Mouse (Mus musculus) spleen, adult 12 weeks (tissue): ENCODE measurements at regions not wholly inside any gene's neighbourhood (a gene's known extent, or its start where the extent isn't known, plus 50 kb on each side); places are given as distances from the start of the nearest gene placed in this dataset.

Source experiments
- DNase-seq: peaks from one replicate; pipeline ENCODE4 v3.0.0; 2022; ENCODE audit warnings: low spot score

- DNase-seq, result peak; percentile 9
These were observed 114.3 kb downstream of the Rab38 start for GRCm38 (mm10) chr7:88544393-88544792.

- no peak for DNase-seq
These were observed 115.0 kb downstream of the Rab38 start for GRCm38 (mm10) chr7:88544976-88545654.

- no peak for DNase-seq
These were observed 145.0 kb downstream of the Rab38 start for GRCm38 (mm10) chr7:88575073-88575472.

- no peak for DNase-seq
These were observed 170.7 kb downstream of the Rab38 start for GRCm38 (mm10) chr7:88600781-88601180.
